Mouse (Mus musculus) neural tube, embryonic 14.5 days (tissue): ENCODE results near the gene Prpf40a. TPM values are rescaled to one million over a fixed set of nuclear protein-coding genes. Genes with fewer than 3 reads are reported as not detected.
A peak's percentile ranks its signal among the peaks of the same experiment; 100 is the strongest.

ENCODE experiments used
- ATAC-seq: fragments of 200-750 bp; cut with Nextera tagmentation; 2 replicates; pipeline ENCODE4 v1.8.0; 2017; ENCODE audit warnings: low read depth, mild to moderate bottlenecking, moderate TSS enrichment, moderate library complexity
- H3K27ac ChIP-seq: fragments of 300-500 bp; sonication (generic); 2 replicates; pipeline ENCODE4 v1.5.1; 2014; ENCODE audit warnings: low read depth, mild to moderate bottlenecking, control low read depth, low read length, moderate library complexity, mixed read lengths
- H3K27me3 ChIP-seq: fragments of 300-500 bp; sonication (generic); 2 replicates; pipeline ENCODE4 v1.6.1; 2014; ENCODE audit warnings: low read length; ENCODE audit not compliant: control insufficient read depth, insufficient read depth
- H3K36me3 ChIP-seq: fragments of 300-500 bp; sonication (generic); 2 replicates; pipeline ENCODE4 v1.6.1; 2014; ENCODE audit warnings: low read length, mixed read lengths; ENCODE audit not compliant: control insufficient read depth, insufficient read depth
- H3K4me1 ChIP-seq: fragments of 300-500 bp; sonication (generic); 2 replicates; pipeline ENCODE4 v1.6.1; 2014; ENCODE audit warnings: low read length; ENCODE audit not compliant: control insufficient read depth, insufficient read depth
- H3K4me2 ChIP-seq: fragments of 300-500 bp; sonication (generic); 2 replicates; pipeline ENCODE4 v1.6.1; 2014; ENCODE audit warnings: mild to moderate bottlenecking, low read depth, low read length, control low read depth
- H3K4me3 ChIP-seq: fragments of 300-500 bp; sonication (generic); 2 replicates; pipeline ENCODE4 v1.5.1; 2014; ENCODE audit warnings: low read depth, low read length, control low read depth, mixed read lengths
- H3K9ac ChIP-seq: fragments of 300-500 bp; sonication (generic); replicated peaks from 2 replicates; pipeline ENCODE4 v1.6.1; 2014; ENCODE audit warnings: low read depth, mild to moderate bottlenecking, control low read depth, low read length, mixed read lengths
- H3K9me3 ChIP-seq: fragments of 300-500 bp; sonication (generic); 2 replicates; pipeline ENCODE4 v1.6.1; 2016; ENCODE audit warnings: low read length; ENCODE audit not compliant: control insufficient read depth
- WGBS: fragments of 180-500 bp; shearing (Covaris S2); extraction: QIAGEN DNeasy Blood & Tissue Kit; methylation state at CpG from one replicate; pipeline ENCODE4 v1.1.7; 2014; 5-methylcytosine and 5-hydroxymethylcytosine counted together
- polyA plus RNA-seq: library from polyadenylated mRNA; unstranded; fragments of >200 nt; fragmentation: Nextera tagmentation; extraction: Ambion mirVana; gene quantifications from 2 replicates; pipeline ENCODE4 v1.2.1, GENCODE M21; 2014

Gene Prpf40a
- 110 and 118 TPM in 2 replicates for polyA plus RNA-seq

GRCm38 (mm10) chr2:53190684-53191511, at the start of gene Prpf40a:
Gene Prpf40a (minus strand): TSS chr2:53191284.
- Histone ChIP-seq H3K36me3 (peaks cover 10% of the 10 kb centered on the region; the same call in 1 of the 2 replicates), H3K27me3 (no peaks in the 10 kb centered on the region), H3K4me1 (peaks cover 11% of the 10 kb centered on the region), H3K9me3 (no peaks in the 10 kb centered on the region), H3K27ac (peak within 1 kb of the TSS; percentile 94), H3K9ac (peak within 1 kb of the TSS; percentile 73), H3K4me2 (peak within 1 kb of the TSS; percentile 65), H3K4me3 (peak within 1 kb of the TSS; percentile 85)
- WGBS = under 1% methylated on average over 52 of the region's 53 CpGs
- peak; percentile 96 for ATAC-seq

GRCm38 (mm10) chr2:53222242-53222641, 31.2 kb upstream of the Prpf40a start:
- H3K36me3 ChIP-seq = no peaks in the 10 kb centered on the region
- ATAC-seq = no peak
- H3K9me3 ChIP-seq = no peaks in the 10 kb centered on the region
- H3K9ac ChIP-seq = no peak overlapping the region
- H3K4me2 ChIP-seq = no peak overlapping the region
- WGBS = 90% methylated on average over 5 of the region's 5 CpGs
- H3K27me3 ChIP-seq = no peaks in the 10 kb centered on the region
- H3K4me1 ChIP-seq = no peaks in the 10 kb centered on the region
- no peak overlapping the region for H3K27ac ChIP-seq
- H3K4me3 ChIP-seq = no peak overlapping the region

GRCm38 (mm10) chr2:53213493-53213892, 22.4 kb upstream of the Prpf40a start:
- no peak for ATAC-seq
- H3K27ac ChIP-seq = no peak overlapping the region
- no peaks in the 10 kb centered on the region for H3K4me1 ChIP-seq
- no peaks in the 10 kb centered on the region for H3K9me3 ChIP-seq
- no peaks in the 10 kb centered on the region for H3K27me3 ChIP-seq
- no peaks in the 10 kb centered on the region for H3K36me3 ChIP-seq
- no peak overlapping the region for H3K4me3 ChIP-seq
- WGBS = 98% methylated on average over 1 of the region's 1 CpGs
- H3K9ac ChIP-seq = no peak overlapping the region
- no peak overlapping the region for H3K4me2 ChIP-seq

- Histone ChIP-seq H3K36me3 (no peaks in the 10 kb centered on the region), H3K4me2 (no peak overlapping the region), H3K9me3 (no peaks in the 10 kb centered on the region), H3K27ac (no peak overlapping the region), H3K4me3 (no peak overlapping the region), H3K4me1 (no peaks in the 10 kb centered on the region), H3K9ac (no peak overlapping the region), H3K27me3 (no peaks in the 10 kb centered on the region)
- no peak for ATAC-seq
Measured at GRCm38 (mm10) chr2:53206749-53207148, 15.7 kb upstream of the Prpf40a start.

GRCm38 (mm10) chr2:53204373-53205274, 13.5 kb upstream of the Prpf40a start:
- Histone ChIP-seq H3K4me2 (no peak overlapping the region), H3K36me3 (no peaks in the 10 kb centered on the region), H3K9ac (no peak overlapping the region), H3K27ac (no peak overlapping the region), H3K4me1 (no peaks in the 10 kb centered on the region), H3K27me3 (no peaks in the 10 kb centered on the region), H3K4me3 (no peak overlapping the region), H3K9me3 (no peaks in the 10 kb centered on the region)
- ATAC-seq = peak; percentile 68; the same call in 1 of the 2 replicates
- WGBS = 80% methylated on average over 5 of the region's 5 CpGs

- peaks cover 2% of the 10 kb centered on the region; the same call in 1 of the 2 replicates for H3K36me3 ChIP-seq
- H3K27me3 ChIP-seq = no peaks in the 10 kb centered on the region
- no peaks in the 10 kb centered on the region for H3K4me1 ChIP-seq
- H3K4me3 ChIP-seq = no peak overlapping the region
- no peak overlapping the region for H3K4me2 ChIP-seq
- 92% methylated on average over 4 of the region's 4 CpGs for WGBS
- no peaks in the 10 kb centered on the region for H3K9me3 ChIP-seq
- H3K27ac ChIP-seq = no peak overlapping the region
- H3K9ac ChIP-seq = no peak overlapping the region
- ATAC-seq = no peak
Measured at GRCm38 (mm10) chr2:53200164-53200885, 9.2 kb upstream of the Prpf40a start.

GRCm38 (mm10) chr2:53199203-53199602, 8.1 kb upstream of the Prpf40a start:
- peaks cover 2% of the 10 kb centered on the region; the same call in 1 of the 2 replicates for H3K36me3 ChIP-seq
- no peaks in the 10 kb centered on the region for H3K4me1 ChIP-seq
- no peak for ATAC-seq
- no peaks in the 10 kb centered on the region for H3K9me3 ChIP-seq
- H3K4me2 ChIP-seq = no peak overlapping the region
- H3K27me3 ChIP-seq = no peaks in the 10 kb centered on the region
- no peak overlapping the region for H3K27ac ChIP-seq
- no peak overlapping the region for H3K4me3 ChIP-seq
- H3K9ac ChIP-seq = no peak overlapping the region
- 95% methylated on average over 1 of the region's 1 CpGs for WGBS

GRCm38 (mm10) chr2:53196431-53196830, 5.3 kb upstream of the Prpf40a start:
- no peak overlapping the region for H3K27ac ChIP-seq
- no peaks in the 10 kb centered on the region for H3K27me3 ChIP-seq
- H3K9me3 ChIP-seq = no peaks in the 10 kb centered on the region
- no peak for ATAC-seq
- H3K9ac ChIP-seq = no peak overlapping the region
- H3K4me2 ChIP-seq = no peak overlapping the region
- 95% methylated on average over 10 of the region's 10 CpGs for WGBS
- no peak overlapping the region for H3K4me3 ChIP-seq
- peaks cover 5% of the 10 kb centered on the region; the same call in 1 of the 2 replicates for H3K4me1 ChIP-seq
- H3K36me3 ChIP-seq = peaks cover 2% of the 10 kb centered on the region; the same call in 1 of the 2 replicates
